Mouse (Mus musculus) midbrain, embryonic 16.5 days (tissue): ENCODE measurements at regions not wholly inside any gene's neighbourhood (a gene's known extent, or its start where the extent isn't known, plus 50 kb on each side); places are given as distances from the start of the nearest gene placed in this dataset.

Experiments
- ATAC-seq: fragments of 200-750 bp; cut with Nextera tagmentation; 2 replicates; pipeline ENCODE4 v1.8.0; 2017; ENCODE audit warnings: moderate TSS enrichment
- H3K27ac ChIP-seq: fragments of 300-500 bp; sonication (generic); 2 replicates; pipeline ENCODE4 v1.5.1; 2014; ENCODE audit warnings: mild to moderate bottlenecking, low read length, mixed read lengths
- H3K27me3 ChIP-seq: fragments of 300-500 bp; sonication (generic); 2 replicates; pipeline ENCODE4 v1.6.1; 2014; ENCODE audit warnings: low read depth, low read length, mixed read lengths; ENCODE audit not compliant: control insufficient read depth, insufficient read depth
- H3K36me3 ChIP-seq: fragments of 300-500 bp; sonication (generic); 2 replicates; pipeline ENCODE4 v1.6.1; 2014; ENCODE audit warnings: mild to moderate bottlenecking, low read length, moderate library complexity, mixed read lengths; ENCODE audit not compliant: control insufficient read depth, insufficient read depth
- H3K4me1 ChIP-seq: fragments of 300-500 bp; sonication (generic); 2 replicates; pipeline ENCODE4 v1.6.1; 2014; ENCODE audit warnings: mild to moderate bottlenecking, low read length, mixed read lengths; ENCODE audit not compliant: control insufficient read depth, insufficient read depth
- H3K4me2 ChIP-seq: fragments of 300-500 bp; sonication (generic); 2 replicates; pipeline ENCODE4 v1.6.1; 2014; ENCODE audit warnings: mild to moderate bottlenecking, low read length, mixed read lengths
- H3K4me3 ChIP-seq: fragments of 300-500 bp; sonication (generic); 2 replicates; pipeline ENCODE4 v1.5.1; 2014; ENCODE audit warnings: low read depth, mild to moderate bottlenecking, low read length, moderate library complexity, mixed read lengths
- H3K9ac ChIP-seq: fragments of 300-500 bp; sonication (generic); 2 replicates; pipeline ENCODE4 v1.6.1; 2014; ENCODE audit warnings: low read depth, low read length, mixed read lengths
- H3K9me3 ChIP-seq: fragments of 300-500 bp; sonication (generic); replicated peaks from 2 replicates; pipeline ENCODE4 v1.6.1; 2014; ENCODE audit warnings: mild to moderate bottlenecking, low read length, mixed read lengths; ENCODE audit not compliant: control insufficient read depth, poor library complexity, severe bottlenecking
- WGBS: fragments of 180-500 bp; shearing (Covaris S2); extraction: QIAGEN DNeasy Blood & Tissue Kit; methylation state at CpG from one replicate; pipeline ENCODE4 v1.1.7; 2014; 5-methylcytosine and 5-hydroxymethylcytosine counted together

DNA sequence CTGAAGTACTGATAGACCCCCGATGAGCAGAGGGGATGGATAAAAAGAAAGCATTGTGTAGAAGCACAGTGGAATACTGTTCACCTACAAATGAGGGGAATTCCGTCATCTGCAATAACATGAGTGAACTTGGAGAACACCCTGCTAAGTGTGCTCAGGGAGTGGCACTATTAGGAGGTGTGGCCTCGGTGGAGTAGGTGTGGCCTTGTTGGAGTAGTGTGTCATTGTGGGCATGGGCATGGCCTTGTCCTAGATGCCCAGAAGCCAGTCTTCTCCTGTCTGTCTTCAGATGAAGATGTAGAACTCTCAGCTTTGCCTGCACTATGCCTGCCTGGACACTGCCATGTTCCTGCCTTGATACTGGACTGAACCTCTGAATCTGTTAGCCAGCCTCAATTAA is 86.2 kb upstream of the Kl start:
- H3K27ac ChIP-seq: no peak overlapping the region
- no peak for ATAC-seq
- no peak overlapping the region for H3K9ac ChIP-seq
- H3K27me3 ChIP-seq: no peaks in the 10 kb centered on the region
- no peak overlapping the region for H3K4me3 ChIP-seq
- H3K36me3 ChIP-seq: no peaks in the 10 kb centered on the region
- H3K9me3 ChIP-seq: no peaks in the 10 kb centered on the region
- 91% methylated on average over 3 of the region's 3 CpGs for WGBS
- no peaks in the 10 kb centered on the region for H3K4me1 ChIP-seq
- H3K4me2 ChIP-seq: no peak overlapping the region

DNA sequence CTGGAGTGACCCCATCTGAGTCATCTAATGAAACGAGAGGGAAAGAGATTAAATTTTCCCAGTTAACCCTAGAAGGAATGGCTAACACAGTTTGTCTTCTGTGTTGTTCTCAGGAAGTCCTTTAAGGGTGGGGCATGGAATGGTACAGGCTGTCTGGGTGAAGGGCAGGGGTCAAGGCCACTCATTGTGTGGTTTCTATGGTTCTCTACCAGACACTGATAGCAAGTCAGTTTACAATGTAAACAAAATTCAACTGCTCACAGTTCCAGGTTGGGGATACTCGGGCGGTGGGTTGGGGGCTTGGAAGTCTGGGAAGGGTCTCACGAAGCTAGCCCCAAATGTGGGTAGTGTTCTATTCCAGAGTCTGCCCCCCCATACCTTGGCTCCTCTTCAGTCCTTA is 82.5 kb upstream of the Kl start:
- Histone ChIP-seq H3K4me2 (no peak overlapping the region), H3K27me3 (no peaks in the 10 kb centered on the region), H3K4me3 (no peak overlapping the region), H3K9me3 (no peaks in the 10 kb centered on the region), H3K36me3 (no peaks in the 10 kb centered on the region), H3K9ac (no peak overlapping the region), H3K4me1 (no peaks in the 10 kb centered on the region), H3K27ac (no peak overlapping the region)
- 77% methylated on average over 4 of the region's 4 CpGs for WGBS
- no peak for ATAC-seq

DNA sequence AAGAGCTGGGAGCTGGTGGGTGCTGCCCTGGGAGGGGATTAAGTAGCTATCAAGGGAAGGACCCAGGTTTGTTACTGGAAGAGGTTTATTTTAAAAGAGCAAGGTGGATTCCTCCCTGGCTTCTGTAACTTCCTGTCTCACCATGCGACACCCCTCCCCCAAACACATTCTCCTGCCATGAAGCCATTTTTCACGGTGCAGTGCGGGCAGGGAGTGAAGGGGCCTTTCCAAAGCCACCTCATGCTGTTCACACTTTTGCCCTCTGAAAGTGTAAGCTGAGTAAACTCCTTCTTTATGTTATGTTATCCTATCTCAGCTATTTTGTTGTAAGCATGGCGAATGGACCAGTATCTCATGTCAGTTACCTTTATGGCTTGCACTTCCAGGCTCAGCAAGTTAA is 73.6 kb upstream of the Kl start:
- no peaks in the 10 kb centered on the region for H3K4me1 ChIP-seq
- H3K27ac ChIP-seq: no peak overlapping the region
- H3K4me3 ChIP-seq: no peak overlapping the region
- no peaks in the 10 kb centered on the region for H3K36me3 ChIP-seq
- no peak overlapping the region for H3K4me2 ChIP-seq
- 70% methylated on average over 4 of the region's 4 CpGs for WGBS
- no peaks in the 10 kb centered on the region for H3K27me3 ChIP-seq
- no peak overlapping the region for H3K9ac ChIP-seq
- no peak for ATAC-seq
- H3K9me3 ChIP-seq: no peaks in the 10 kb centered on the region

DNA sequence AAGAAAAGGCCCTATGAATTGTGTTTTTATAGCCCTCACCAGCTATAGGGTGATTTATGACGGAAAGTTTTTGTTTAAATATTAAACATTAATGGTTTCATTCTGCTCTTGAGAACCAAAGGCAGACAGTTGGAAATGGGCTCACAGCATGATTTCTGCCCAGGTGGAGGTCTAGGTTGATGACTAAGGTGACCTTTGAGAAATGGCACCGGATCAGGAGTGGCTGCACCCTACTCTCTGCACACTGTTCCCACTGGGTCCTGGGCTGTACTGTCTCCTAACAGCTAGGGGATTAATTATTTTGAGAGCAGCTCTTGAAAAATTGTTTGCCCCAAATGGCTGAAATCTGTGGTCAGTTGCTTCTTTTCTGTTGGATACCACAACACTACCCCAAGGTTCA is 68.7 kb upstream of the Kl start:
- ATAC-seq: no peak

DNA sequence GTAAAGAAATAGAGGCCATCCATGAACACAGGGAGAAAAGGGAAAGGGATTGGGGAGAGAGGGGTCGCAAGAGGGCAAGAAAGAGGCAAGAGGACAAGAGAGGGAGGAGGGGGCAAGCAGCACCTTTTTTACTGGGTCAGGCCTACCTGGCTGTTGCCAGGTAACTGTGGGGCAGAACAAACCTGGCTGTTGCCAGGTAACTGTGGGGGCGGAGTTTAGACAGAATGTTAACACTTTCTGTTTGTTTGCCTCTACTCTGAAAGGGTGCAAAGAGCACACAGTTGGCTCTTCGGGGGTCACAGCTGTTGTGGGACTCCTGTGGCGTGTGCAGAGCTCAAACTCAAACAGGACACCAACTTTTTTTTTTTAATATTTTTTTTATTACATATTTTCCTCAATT is 62.3 kb upstream of the Kl start:
- Histone ChIP-seq H3K4me1 (peaks cover 6% of the 10 kb centered on the region), H3K9me3 (no peaks in the 10 kb centered on the region), H3K36me3 (no peaks in the 10 kb centered on the region), H3K27ac (no peak overlapping the region), H3K4me3 (no peak overlapping the region), H3K4me2 (no peak overlapping the region), H3K27me3 (no peaks in the 10 kb centered on the region), H3K9ac (no peak overlapping the region)
- ATAC-seq: no peak
- WGBS: 78% methylated on average over 4 of the region's 4 CpGs

More for the DNA sequence above, 68.7 kb upstream of the Kl start:
- H3K36me3 ChIP-seq: no peaks in the 10 kb centered on the region
- H3K4me3 ChIP-seq: no peak overlapping the region
- H3K9me3 ChIP-seq: no peaks in the 10 kb centered on the region
- 81% methylated on average over 2 of the region's 2 CpGs for WGBS
- H3K27ac ChIP-seq: no peak overlapping the region
- H3K4me1 ChIP-seq: no peaks in the 10 kb centered on the region
- H3K27me3 ChIP-seq: no peaks in the 10 kb centered on the region
- H3K9ac ChIP-seq: no peak overlapping the region
- H3K4me2 ChIP-seq: no peak overlapping the region

DNA sequence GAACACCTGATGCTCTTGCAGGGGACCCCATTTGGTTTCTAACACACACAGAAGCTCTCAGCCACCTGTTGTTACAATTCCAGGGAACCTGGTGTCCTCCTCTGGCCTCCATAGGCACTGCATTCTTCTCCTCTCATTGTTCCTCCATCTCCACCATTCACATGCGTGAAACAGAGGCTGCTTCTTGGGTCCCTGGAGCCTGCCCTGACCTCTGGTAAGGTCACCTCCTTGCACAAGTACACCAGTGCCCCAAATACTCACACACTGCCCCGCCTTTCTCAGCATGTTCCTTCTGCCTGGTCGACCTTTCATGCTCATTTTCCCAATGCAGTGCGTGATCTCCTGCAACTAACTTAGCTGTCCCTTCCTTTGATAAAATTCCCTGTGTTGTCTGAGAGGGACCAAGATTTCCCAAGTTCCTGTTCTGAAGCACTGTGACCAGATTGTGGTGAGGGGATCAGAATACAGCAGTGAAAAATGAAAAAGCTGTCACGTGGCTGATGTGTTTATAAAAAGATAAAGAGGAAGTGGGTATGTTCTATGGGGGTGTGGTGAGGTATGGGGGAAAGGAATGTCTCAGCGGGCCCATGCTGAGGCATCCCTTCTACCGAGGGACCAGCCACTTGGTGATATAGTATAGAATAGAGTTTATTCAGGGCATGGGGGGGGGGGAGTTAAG is 61.0 kb upstream of the Kl start:
- no peak overlapping the region for H3K27ac ChIP-seq
- H3K4me3 ChIP-seq: no peak overlapping the region
- H3K9ac ChIP-seq: no peak overlapping the region
- H3K36me3 ChIP-seq: no peaks in the 10 kb centered on the region
- no peak for ATAC-seq
- 61% methylated on average over 7 of the region's 7 CpGs for WGBS
- H3K9me3 ChIP-seq: no peaks in the 10 kb centered on the region
- H3K4me2 ChIP-seq: no peak overlapping the region
- H3K27me3 ChIP-seq: no peaks in the 10 kb centered on the region
- peaks cover 6% of the 10 kb centered on the region for H3K4me1 ChIP-seq

DNA sequence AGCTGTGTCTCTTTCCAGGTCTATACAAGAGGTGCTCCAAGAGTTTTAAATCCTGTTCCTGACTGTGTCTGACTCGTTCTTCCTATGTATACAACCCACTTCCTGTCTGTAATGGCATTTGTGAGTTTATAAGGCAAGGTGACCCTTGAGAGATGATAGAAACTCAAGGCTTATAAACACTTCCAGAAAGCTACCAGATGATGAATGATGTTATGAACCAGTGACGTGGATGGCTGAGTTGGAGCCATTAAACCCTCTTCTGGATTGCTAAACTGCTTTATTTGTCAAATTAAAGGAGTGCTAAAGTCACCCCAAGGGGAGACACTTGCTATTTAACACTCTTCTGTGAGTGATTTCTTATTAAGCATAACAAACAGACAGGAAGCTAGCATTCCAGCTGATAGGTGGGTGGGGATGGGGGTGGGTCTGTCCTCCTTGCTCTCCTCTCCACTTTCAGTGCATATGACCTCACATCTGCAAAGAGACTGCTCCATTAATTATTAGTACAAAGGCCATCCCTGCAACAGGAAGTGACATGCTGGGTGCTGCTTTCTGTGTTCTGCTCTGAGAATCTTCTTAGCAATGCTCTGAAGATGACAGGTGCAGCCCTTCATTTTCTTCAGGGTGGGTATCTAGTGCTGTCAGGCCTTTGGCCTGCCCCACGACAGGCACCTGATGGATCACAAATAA is 58.2 kb upstream of the Kl start:
- H3K27me3 ChIP-seq: no peaks in the 10 kb centered on the region
- H3K27ac ChIP-seq: no peak overlapping the region
- no peaks in the 10 kb centered on the region for H3K36me3 ChIP-seq
- H3K9me3 ChIP-seq: no peaks in the 10 kb centered on the region
- H3K4me2 ChIP-seq: no peak overlapping the region
- no peak overlapping the region for H3K9ac ChIP-seq
- ATAC-seq: peak; percentile 63
- no peak overlapping the region for H3K4me3 ChIP-seq
- 51% methylated on average over 3 of the region's 3 CpGs for WGBS
- peaks cover 6% of the 10 kb centered on the region for H3K4me1 ChIP-seq

DNA sequence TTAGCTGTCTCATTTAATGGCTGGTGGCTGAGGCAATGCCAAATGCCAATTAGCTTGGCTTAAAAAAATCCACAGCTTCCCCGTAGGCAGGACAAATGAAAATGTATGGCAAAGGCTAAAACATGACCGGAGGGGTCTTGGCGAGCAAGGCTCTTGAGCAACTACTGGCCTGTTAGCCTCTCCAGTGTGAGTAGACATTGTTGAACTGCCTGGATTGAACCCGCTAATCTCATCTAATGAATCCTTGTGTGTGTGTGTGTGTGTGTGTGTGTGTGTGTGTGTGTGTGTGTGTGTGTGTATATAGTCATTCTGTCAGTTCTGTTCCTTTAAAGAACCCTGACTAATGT is 57.7 kb upstream of the Kl start:
- Histone ChIP-seq H3K27ac (no peak overlapping the region), H3K9me3 (no peaks in the 10 kb centered on the region), H3K36me3 (no peaks in the 10 kb centered on the region), H3K27me3 (no peaks in the 10 kb centered on the region), H3K4me2 (no peak overlapping the region), H3K4me1 (peaks cover 6% of the 10 kb centered on the region), H3K4me3 (no peak overlapping the region), H3K9ac (no peak overlapping the region)
- WGBS: 46% methylated on average over 4 of the region's 4 CpGs
- ATAC-seq: peak; percentile 59

DNA sequence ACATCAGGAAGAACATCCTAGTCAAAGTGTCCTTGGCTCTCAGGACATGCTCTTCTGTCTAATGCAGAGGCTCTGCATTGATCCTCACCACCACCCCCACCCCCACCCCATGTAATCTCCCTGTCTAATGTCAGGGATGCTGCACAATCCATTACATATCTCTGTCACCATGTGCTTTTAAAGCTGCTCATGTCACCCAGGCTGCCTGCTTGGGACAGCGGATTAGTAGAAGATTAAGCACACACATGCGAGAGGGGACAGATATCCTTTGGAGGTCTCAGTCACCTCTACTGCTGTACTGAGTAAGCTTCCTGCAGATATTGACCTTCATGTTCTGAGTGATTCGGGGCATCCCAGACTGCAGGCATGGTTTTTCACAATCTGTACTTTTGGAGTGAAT is 50.7 kb upstream of the Kl start:
- no peak overlapping the region for H3K4me2 ChIP-seq
- H3K27me3 ChIP-seq: no peaks in the 10 kb centered on the region
- no peak overlapping the region for H3K9ac ChIP-seq
- 58% methylated on average over 3 of the region's 3 CpGs for WGBS
- H3K27ac ChIP-seq: no peak overlapping the region
- no peak for ATAC-seq
- H3K36me3 ChIP-seq: no peaks in the 10 kb centered on the region
- H3K9me3 ChIP-seq: no peaks in the 10 kb centered on the region
- H3K4me1 ChIP-seq: peaks cover 13% of the 10 kb centered on the region
- no peak overlapping the region for H3K4me3 ChIP-seq
